Mouse (Mus musculus) lung, embryonic 14.5 days (tissue): ENCODE data around the gene Ddx6. TPM values are rescaled to one million over a fixed set of nuclear protein-coding genes. Genes with fewer than 3 reads are reported as not detected.
"Not testable (repeated sequence)": the region's sequence is repeated elsewhere in the genome, so short reads cannot be mapped to it uniquely, and the experiment has no call there.

Source experiments
- ATAC-seq: fragments of 200-750 bp; cut with Nextera tagmentation; 2 replicates; pipeline ENCODE4 v1.8.0; 2017; ENCODE audit warnings: mild to moderate bottlenecking, moderate TSS enrichment, moderate library complexity; ENCODE audit not compliant: insufficient read depth
- DNase-seq: peaks from one replicate; pipeline ENCODE4 v3.0.0-alpha.2; 2015
- H3K27ac ChIP-seq: fragments of 300-500 bp; sonication (generic); 2 replicates; pipeline ENCODE4 v1.5.1; 2014; ENCODE audit warnings: low read depth, mild to moderate bottlenecking, moderate library complexity
- H3K27me3 ChIP-seq: fragments of 300-500 bp; sonication (generic); 2 replicates; pipeline ENCODE4 v1.6.1; 2014; ENCODE audit warnings: low read length, control low read depth; ENCODE audit not compliant: insufficient read depth
- H3K36me3 ChIP-seq: fragments of 300-500 bp; sonication (generic); 2 replicates; pipeline ENCODE4 v1.6.1; 2014; ENCODE audit warnings: control low read depth; ENCODE audit not compliant: insufficient read depth
- H3K4me1 ChIP-seq: fragments of 300-500 bp; sonication (generic); 2 replicates; pipeline ENCODE4 v1.6.1; 2014; ENCODE audit warnings: antibody characterized with exemption, control low read depth; ENCODE audit not compliant: insufficient read depth
- H3K4me2 ChIP-seq: fragments of 300-500 bp; sonication (generic); 2 replicates; pipeline ENCODE4 v1.6.1; 2014; ENCODE audit warnings: mild to moderate bottlenecking
- H3K4me3 ChIP-seq: fragments of 300-500 bp; sonication (generic); 2 replicates; pipeline ENCODE4 v1.5.1; 2014; ENCODE audit warnings: low read depth, low read length
- H3K9ac ChIP-seq: fragments of 300-500 bp; sonication (generic); 2 replicates; pipeline ENCODE4 v1.6.1; 2014
- H3K9me3 ChIP-seq: fragments of 300-500 bp; sonication (generic); 2 replicates; pipeline ENCODE4 v1.6.1; 2016; ENCODE audit warnings: low read depth, low read length, control low read depth
- CTCF ChIP-seq: IDR thresholded peaks from 2 replicates; pipeline ENCODE4 v1.5.1; 2016; ENCODE audit warnings: antibody characterized with exemption, low read depth
- WGBS: fragments of 180-500 bp; shearing (Covaris S2); extraction: QIAGEN DNeasy Blood & Tissue Kit; methylation state at CpG from one replicate; pipeline ENCODE4 v1.1.7; 2014; 5-methylcytosine and 5-hydroxymethylcytosine counted together
- polyA plus RNA-seq: library from polyadenylated mRNA; unstranded; fragments of >200 nt; fragmentation: Nextera tagmentation; extraction: Ambion mirVana; gene quantifications from 2 replicates; pipeline ENCODE4 v1.2.1, GENCODE M21; 2014

Ddx6 gene
- polyA plus RNA-seq, 1 experiment from 2014 or later = 21.6 TPM

GRCm38 (mm10) chr9:44603454-44604289 is 1.0 kb upstream of the Ddx6 start:
- Histone ChIP-seq H3K27me3 (no peaks in the 10 kb centered on the region), H3K4me3 (peak overlapping the region; percentile 99), H3K27ac (peak overlapping the region; percentile 99), H3K36me3 (peaks cover 19% of the 10 kb centered on the region), H3K4me2 (peak overlapping the region; percentile 80), H3K9ac (peak overlapping the region; percentile 100), H3K9me3 (no peaks in the 10 kb centered on the region), H3K4me1 (peaks cover 4% of the 10 kb centered on the region)
- WGBS = under 1% methylated on average over 38 of the region's 38 CpGs
- no peak for TF ChIP-seq CTCF
- DNase-seq (peak; percentile 90), ATAC-seq (peak; percentile 84)

GRCm38 (mm10) chr9:44604290-44604778 is 358 bp upstream of the Ddx6 start:
- Histone ChIP-seq H3K4me2 (peak overlapping the region; percentile 80), H3K27ac (peak overlapping the region; percentile 99), H3K27me3 (no peaks in the 10 kb centered on the region), H3K4me3 (peak overlapping the region; percentile 99), H3K36me3 (peaks cover 26% of the 10 kb centered on the region), H3K4me1 (peaks cover 4% of the 10 kb centered on the region; the same call in 1 of the 2 replicates), H3K9me3 (no peaks in the 10 kb centered on the region), H3K9ac (peak overlapping the region; percentile 100)
- DNase-seq = peak; percentile 82
- peak; percentile 67 for ATAC-seq
- TF ChIP-seq CTCF = no peak
- WGBS = under 1% methylated on average over 41 of the region's 65 CpGs

- no peak for TF ChIP-seq CTCF
- Histone ChIP-seq H3K27me3 (no peaks in the 10 kb centered on the region), H3K9ac (peak overlapping the region; percentile 100), H3K9me3 (no peaks in the 10 kb centered on the region), H3K4me2 (peak overlapping the region; percentile 80), H3K4me1 (peaks cover 4% of the 10 kb centered on the region; the same call in 1 of the 2 replicates), H3K4me3 (peak overlapping the region; percentile 99), H3K36me3 (peaks cover 38% of the 10 kb centered on the region), H3K27ac (peak overlapping the region; percentile 99)
- WGBS = under 1% methylated on average over 13 of the region's 13 CpGs
- ATAC-seq = no peak
- DNase-seq = peak; percentile 46
Measured at GRCm38 (mm10) chr9:44605616-44606165, 999 bp downstream of the Ddx6 start.

- Histone ChIP-seq H3K27me3 (no peaks in the 10 kb centered on the region), H3K4me1 (peaks cover 4% of the 10 kb centered on the region; the same call in 1 of the 2 replicates), H3K9me3 (no peaks in the 10 kb centered on the region), H3K36me3 (peaks cover 48% of the 10 kb centered on the region), H3K9ac (no peak overlapping the region; the same call in 1 of the 2 replicates), H3K4me2 (peak overlapping the region; percentile 80), H3K4me3 (peak overlapping the region; percentile 99), H3K27ac (no peak overlapping the region)
- no peak for ATAC-seq
- no peak for TF ChIP-seq CTCF
- no peak for DNase-seq
- WGBS = 46% methylated on average over 4 of the region's 4 CpGs
Measured at GRCm38 (mm10) chr9:44606646-44607045, 2.0 kb downstream of the Ddx6 start.

GRCm38 (mm10) chr9:44607306-44607705 is 2.6 kb downstream of the Ddx6 start:
- DNase-seq (no peak), ATAC-seq (no peak)
- peak overlapping the region; percentile 99 for H3K4me3 ChIP-seq
- TF ChIP-seq CTCF = no peak
- 48% methylated on average over 4 of the region's 4 CpGs for WGBS
- no peaks in the 10 kb centered on the region for H3K9me3 ChIP-seq
- H3K36me3 ChIP-seq = peaks cover 54% of the 10 kb centered on the region
- H3K27me3 ChIP-seq = no peaks in the 10 kb centered on the region
- H3K9ac ChIP-seq = no peak overlapping the region
- H3K4me1 ChIP-seq = peaks cover 4% of the 10 kb centered on the region; the same call in 1 of the 2 replicates
- H3K27ac ChIP-seq = no peak overlapping the region
- peak overlapping the region; percentile 80 for H3K4me2 ChIP-seq

- Histone ChIP-seq H3K27me3 (no peaks in the 10 kb centered on the region), H3K27ac (no peak overlapping the region), H3K9ac (no peak overlapping the region), H3K4me3 (no peak overlapping the region), H3K4me1 (peaks cover 4% of the 10 kb centered on the region; the same call in 1 of the 2 replicates), H3K4me2 (no peak overlapping the region), H3K9me3 (no peaks in the 10 kb centered on the region), H3K36me3 (peaks cover 85% of the 10 kb centered on the region)
- no peak for TF ChIP-seq CTCF
- 95% methylated on average over 25 of the region's 25 CpGs for WGBS
- ATAC-seq (no peak), DNase-seq (no peak)
Measured at GRCm38 (mm10) chr9:44610371-44610770, 5.7 kb downstream of the Ddx6 start.

- not testable (repeated sequence) for H3K27ac ChIP-seq, DNase-seq, H3K9ac ChIP-seq, H3K27me3 ChIP-seq, H3K4me3 ChIP-seq, H3K4me2 ChIP-seq, H3K9me3 ChIP-seq, ATAC-seq, H3K4me1 ChIP-seq
- no CpG with 5 or more reads among the region's 1 CpGs for WGBS
- H3K36me3 ChIP-seq = peaks cover 99% of the 10 kb centered on the region
Measured at GRCm38 (mm10) chr9:44613081-44613480, 8.4 kb downstream of the Ddx6 start.
